Mouse (Mus musculus) heart, adult 2 months (tissue): Measurements from ENCODE around the gene Atxn7. TPM values are rescaled to one million over a fixed set of nuclear protein-coding genes. Genes with fewer than 3 reads are reported as not detected.
"Not testable (repeated sequence)": the region's sequence is repeated elsewhere in the genome, so short reads cannot be mapped to it uniquely, and the experiment has no call there.

Experiments used
- DNase-seq, 2 experiments: peaks; one replicate each; pipeline ENCODE4 v3.0.0; 2021
- H3K27ac ChIP-seq: fragments of 200-600 bp; 2 replicates; pipeline ENCODE4 v1.8.1; 2022
- H3K27me3 ChIP-seq: fragments of 200-500 bp; 2 replicates; pipeline ENCODE4 v1.6.1; 2012; ENCODE audit warnings: mild to moderate bottlenecking, low read length, inconsistent platforms, mixed read lengths; ENCODE audit not compliant: control insufficient read depth, insufficient read depth
- H3K36me3 ChIP-seq: fragments of 200-500 bp; 2 replicates; pipeline ENCODE4 v1.6.1; 2012; ENCODE audit warnings: low read length, inconsistent platforms; ENCODE audit not compliant: control insufficient read depth, insufficient read depth
- H3K4me1 ChIP-seq: fragments of 200-500 bp; 2 replicates; pipeline ENCODE4 v1.6.1; 2011; ENCODE audit warnings: low read length; ENCODE audit not compliant: control insufficient read depth, insufficient read depth
- H3K4me3 ChIP-seq: fragments of 200-600 bp; 2 replicates; pipeline ENCODE4 v1.8.1; 2022
- H3K79me2 ChIP-seq: fragments of 200-500 bp; replicated peaks from 2 replicates; pipeline ENCODE4 v1.6.1; 2012; ENCODE audit warnings: mild to moderate bottlenecking, inconsistent platforms, low read length, moderate library complexity, mixed read lengths; ENCODE audit not compliant: control insufficient read depth, insufficient read depth
- H3K9ac ChIP-seq: fragments of 200-500 bp; 2 replicates; pipeline ENCODE4 v1.6.1; 2012; ENCODE audit warnings: low read depth, mild to moderate bottlenecking, control low read depth, inconsistent platforms, low read length, mixed read lengths
- CTCF ChIP-seq: fragments of 200-600 bp; IDR thresholded peaks from 2 replicates; pipeline ENCODE4 v1.8.1; 2022; ENCODE audit warnings: antibody characterized with exemption, mild to moderate bottlenecking, moderate library complexity
- EP300 ChIP-seq: fragments of 200-500 bp; IDR thresholded peaks from 2 replicates; pipeline ENCODE4 v1.6.1; 2011; ENCODE audit warnings: low read depth, low read length, control low read depth; ENCODE audit not compliant: insufficient read depth
- POLR2A ChIP-seq: fragments of 200-500 bp; IDR thresholded peaks from 2 replicates; pipeline ENCODE4 v1.6.1; 2011; ENCODE audit warnings: mild to moderate bottlenecking, low read depth, low read length, control low read depth; ENCODE audit not compliant: insufficient read depth
- WGBS: fragments of 180-500 bp; shearing (Covaris S2); methylation state at CpG from one replicate; pipeline ENCODE4 v1.1.7; 2018; 5-methylcytosine and 5-hydroxymethylcytosine counted together
- intact Hi-C: fragments of 180-260 bp; cut with DNase I; formaldehyde crosslinking; loops from one replicate; pipeline ENCODE4 v1.15.1; 2025
- polyA plus RNA-seq: library from polyadenylated mRNA; depleted of rRNA; stranded (reverse); fragments of >200 nt; gene quantifications from 2 replicates; pipeline ENCODE4 v1.2.3, GENCODE M21; 2012
- total RNA-seq, 2 experiments: library from RNA; stranded (reverse); gene quantifications; 2 replicates each; pipeline ENCODE4 v1.2.3; 2021

The Atxn7 gene
- total and polyA plus RNA-seq, 3 experiments = 13.9 to 16.2 (median 16.1) TPM

GRCm38 (mm10) chr14:14032842-14033241, 71.6 kb downstream of the Atxn7 start:
- no peak for TF ChIP-seq EP300
- TF ChIP-seq POLR2A = no peak
- TF ChIP-seq CTCF = no peak
- H3K27ac ChIP-seq = no peak overlapping the region
- intact Hi-C loops = no loop called here
- H3K36me3 ChIP-seq = peaks cover 4% of the 10 kb centered on the region
- H3K4me3 ChIP-seq = no peak overlapping the region
- no peak for DNase-seq
- 82% methylated on average over 1 of the region's 1 CpGs for WGBS
- no peaks in the 10 kb centered on the region for H3K4me1 ChIP-seq
- no peaks in the 10 kb centered on the region for H3K27me3 ChIP-seq
- H3K9ac ChIP-seq = no peak overlapping the region
- peaks cover 5% of the 10 kb centered on the region; the same call in 1 of the 2 replicates for H3K79me2 ChIP-seq

- Histone ChIP-seq H3K27me3 (no peaks in the 10 kb centered on the region), H3K4me1 (no peaks in the 10 kb centered on the region), H3K4me3 (no peak overlapping the region), H3K9ac (no peak overlapping the region), H3K36me3 (peaks cover 4% of the 10 kb centered on the region), H3K27ac (no peak overlapping the region), H3K79me2 (peaks cover 3% of the 10 kb centered on the region; the same call in 1 of the 2 replicates)
- intact Hi-C loops = no loop called here
- DNase-seq = no peak
- TF ChIP-seq POLR2A (no peak), CTCF (no peak), EP300 (no peak)
- WGBS = 70% methylated on average over 2 of the region's 2 CpGs
These were observed 75.1 kb downstream of the Atxn7 start for GRCm38 (mm10) chr14:14036352-14036751.

GRCm38 (mm10) chr14:14038233-14038632, 77.0 kb downstream of the Atxn7 start:
- intact Hi-C loops = no loop called here
- Histone ChIP-seq H3K27me3 (no peaks in the 10 kb centered on the region), H3K79me2 (peaks cover 3% of the 10 kb centered on the region; the same call in 1 of the 2 replicates), H3K4me3 (no peak overlapping the region), H3K27ac (no peak overlapping the region), H3K4me1 (no peaks in the 10 kb centered on the region), H3K36me3 (peaks cover 6% of the 10 kb centered on the region), H3K9ac (no peak overlapping the region)
- DNase-seq = no peak
- no peak for TF ChIP-seq CTCF
- TF ChIP-seq EP300 = no peak
- TF ChIP-seq POLR2A = no peak
- 77% methylated on average over 2 of the region's 2 CpGs for WGBS

GRCm38 (mm10) chr14:14042336-14042735, 81.1 kb downstream of the Atxn7 start:
- intact Hi-C loops = no loop called here
- 35% methylated on average over 4 of the region's 4 CpGs for WGBS
- DNase-seq = no peak

GRCm38 (mm10) chr14:14054386-14054785, 93.1 kb downstream of the Atxn7 start:
- no peak overlapping the region for H3K27ac ChIP-seq
- TF ChIP-seq POLR2A (no peak), CTCF (peak; percentile 68), EP300 (no peak)
- H3K4me1 ChIP-seq = no peaks in the 10 kb centered on the region
- no peaks in the 10 kb centered on the region; the same call in 1 of the 2 replicates for H3K36me3 ChIP-seq
- H3K9ac ChIP-seq = no peak overlapping the region
- H3K79me2 ChIP-seq = no peaks in the 10 kb centered on the region
- no peaks in the 10 kb centered on the region for H3K27me3 ChIP-seq
- intact Hi-C loops = loop anchor here (5.0 kb wide), 1 partner anchor 43 kb away; no protein-coding TSS in a partner anchor
- no peak overlapping the region for H3K4me3 ChIP-seq
- 89% methylated on average over 2 of the region's 2 CpGs for WGBS
- DNase-seq = no peak

More at GRCm38 (mm10) chr14:14042336-14042735, 81.1 kb downstream of the Atxn7 start:
- Histone ChIP-seq H3K27me3 (no peaks in the 10 kb centered on the region), H3K36me3 (peaks cover 6% of the 10 kb centered on the region), H3K9ac (no peak overlapping the region), H3K4me3 (no peak overlapping the region), H3K27ac (no peak overlapping the region), H3K4me1 (no peaks in the 10 kb centered on the region), H3K79me2 (peaks cover under 1% of the 10 kb centered on the region; the same call in 1 of the 2 replicates)
- TF ChIP-seq EP300 (no peak), POLR2A (no peak), CTCF (no peak)

- H3K79me2 ChIP-seq, DNase-seq, intact Hi-C loops: not testable (repeated sequence)
These were observed 98.4 kb downstream of the Atxn7 start for GRCm38 (mm10) chr14:14059606-14060005.

More at GRCm38 (mm10) chr14:14059606-14060005, 98.4 kb downstream of the Atxn7 start:
- H3K4me3 ChIP-seq, H3K36me3 ChIP-seq, H3K27me3 ChIP-seq, H3K9ac ChIP-seq, H3K27ac ChIP-seq, H3K4me1 ChIP-seq: not testable (repeated sequence)
